Mouse (Mus musculus) kidney, embryonic 14.5 days (tissue): ENCODE measurements around the gene Imp3. TPM values are rescaled to one million over a fixed set of nuclear protein-coding genes. Genes with fewer than 3 reads are reported as not detected.

Experiments used
- ATAC-seq: fragments of 200-750 bp; cut with Nextera tagmentation; 2 replicates; pipeline ENCODE4 v1.8.0; 2017; ENCODE audit warnings: moderate number of reproducible peaks, mild to moderate bottlenecking, moderate TSS enrichment, moderate library complexity; ENCODE audit not compliant: low FRiP score, low TSS enrichment
- H3K27ac ChIP-seq: fragments of 300-500 bp; sonication (generic); 2 replicates; pipeline ENCODE4 v1.5.1; 2014; ENCODE audit warnings: low read depth, mild to moderate bottlenecking, low read length, moderate library complexity, mixed read lengths
- H3K27me3 ChIP-seq: fragments of 300-500 bp; sonication (generic); 2 replicates; pipeline ENCODE4 v1.6.1; 2014; ENCODE audit warnings: mild to moderate bottlenecking, low read length; ENCODE audit not compliant: control insufficient read depth, insufficient read depth
- H3K36me3 ChIP-seq: fragments of 300-500 bp; sonication (generic); 2 replicates; pipeline ENCODE4 v1.6.1; 2014; ENCODE audit warnings: low read length, mixed read lengths; ENCODE audit not compliant: control insufficient read depth, insufficient read depth
- H3K4me1 ChIP-seq: fragments of 300-500 bp; sonication (generic); 2 replicates; pipeline ENCODE4 v1.6.1; 2014; ENCODE audit warnings: low read length, mixed read lengths; ENCODE audit not compliant: control insufficient read depth, insufficient read depth
- H3K4me2 ChIP-seq: fragments of 300-500 bp; sonication (generic); replicated peaks from 2 replicates; pipeline ENCODE4 v1.6.1; 2014; ENCODE audit warnings: low read depth, mild to moderate bottlenecking, low read length
- H3K4me3 ChIP-seq: fragments of 300-500 bp; sonication (generic); 2 replicates; pipeline ENCODE4 v1.5.1; 2014; ENCODE audit warnings: mild to moderate bottlenecking, low read length
- H3K9ac ChIP-seq: fragments of 300-500 bp; sonication (generic); 2 replicates; pipeline ENCODE4 v1.6.1; 2014; ENCODE audit warnings: low read depth, mild to moderate bottlenecking, low read length, moderate library complexity
- H3K9me3 ChIP-seq: fragments of 300-500 bp; sonication (generic); 2 replicates; pipeline ENCODE4 v1.6.1; 2016; ENCODE audit warnings: low read length; ENCODE audit not compliant: control insufficient read depth
- WGBS: fragments of 180-500 bp; shearing (Covaris S2); extraction: QIAGEN DNeasy Blood & Tissue Kit; methylation state at CpG from one replicate; pipeline ENCODE4 v1.1.7; 2014; 5-methylcytosine and 5-hydroxymethylcytosine counted together
- polyA plus RNA-seq: library from polyadenylated mRNA; unstranded; fragments of >200 nt; fragmentation: Nextera tagmentation; extraction: Ambion mirVana; gene quantifications from 2 replicates; pipeline ENCODE4 v1.2.1, GENCODE M21; 2014

The Imp3 gene
- polyA plus RNA-seq, 1 experiment from 2014 or later, result 98.4 TPM

DNA sequence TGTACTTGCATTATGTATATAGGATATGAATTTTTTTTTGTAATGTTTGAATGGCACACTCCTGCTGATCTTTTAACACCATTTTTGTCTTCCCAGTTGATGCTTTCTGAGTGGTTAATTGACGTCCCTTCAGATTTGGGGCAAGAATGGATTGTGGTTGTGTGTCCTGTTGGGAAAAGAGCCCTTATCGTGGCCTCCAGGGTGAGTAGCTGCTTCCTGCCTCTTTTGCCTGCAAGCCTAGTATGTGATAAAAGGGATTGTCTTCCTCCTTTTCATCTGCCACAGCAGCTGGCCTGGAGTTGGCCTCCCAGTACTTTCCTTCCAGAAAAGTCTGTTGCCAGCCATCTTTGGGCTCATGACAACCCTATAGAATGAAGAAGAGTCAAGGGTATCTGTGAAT lies 32.9 kb downstream of the Imp3 start:
- Histone ChIP-seq H3K27me3 (no peaks in the 10 kb centered on the region), H3K9me3 (no peaks in the 10 kb centered on the region), H3K36me3 (peaks cover 5% of the 10 kb centered on the region; the same call in 1 of the 2 replicates), H3K4me1 (no peaks in the 10 kb centered on the region), H3K4me3 (no peak overlapping the region), H3K4me2 (no peak overlapping the region), H3K9ac (no peak overlapping the region), H3K27ac (no peak overlapping the region)
- no peak for ATAC-seq
- 85% methylated on average over 2 of the region's 2 CpGs for WGBS

DNA sequence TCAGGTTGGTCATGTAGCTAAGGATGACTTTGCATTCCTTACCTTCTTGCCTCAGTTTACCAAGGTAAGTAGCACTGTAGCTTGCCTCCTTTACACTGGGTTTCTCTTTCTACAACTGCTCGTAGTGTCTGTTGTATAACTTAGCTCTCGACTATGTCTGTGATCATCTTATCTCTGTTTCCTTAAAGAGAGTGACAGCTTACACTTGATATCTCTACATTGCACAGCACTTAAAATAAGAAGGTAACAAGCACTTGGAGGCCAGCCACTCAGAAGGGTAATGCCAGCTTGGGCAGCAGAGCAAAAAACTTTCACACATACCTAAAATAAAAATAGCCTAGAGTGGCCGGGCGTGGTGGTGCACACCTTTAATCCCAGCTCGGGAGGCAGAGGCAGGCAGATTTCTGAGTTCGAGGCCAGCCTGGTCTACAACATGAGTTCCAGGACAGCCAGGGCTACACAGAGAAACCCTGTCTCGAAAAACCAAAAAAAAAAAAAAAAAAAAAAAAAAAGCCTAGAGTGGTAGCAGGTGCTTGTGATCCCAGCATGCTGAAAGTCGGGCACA lies 36.8 kb downstream of the Imp3 start:
- Histone ChIP-seq H3K9me3 (no peaks in the 10 kb centered on the region), H3K27me3 (no peaks in the 10 kb centered on the region), H3K4me1 (no peaks in the 10 kb centered on the region), H3K27ac (no peak overlapping the region), H3K36me3 (peaks cover 5% of the 10 kb centered on the region; the same call in 1 of the 2 replicates), H3K9ac (no peak overlapping the region), H3K4me2 (no peak overlapping the region), H3K4me3 (no peak overlapping the region)
- WGBS, result 92% methylated on average over 8 of the region's 8 CpGs
- ATAC-seq, result no peak

DNA sequence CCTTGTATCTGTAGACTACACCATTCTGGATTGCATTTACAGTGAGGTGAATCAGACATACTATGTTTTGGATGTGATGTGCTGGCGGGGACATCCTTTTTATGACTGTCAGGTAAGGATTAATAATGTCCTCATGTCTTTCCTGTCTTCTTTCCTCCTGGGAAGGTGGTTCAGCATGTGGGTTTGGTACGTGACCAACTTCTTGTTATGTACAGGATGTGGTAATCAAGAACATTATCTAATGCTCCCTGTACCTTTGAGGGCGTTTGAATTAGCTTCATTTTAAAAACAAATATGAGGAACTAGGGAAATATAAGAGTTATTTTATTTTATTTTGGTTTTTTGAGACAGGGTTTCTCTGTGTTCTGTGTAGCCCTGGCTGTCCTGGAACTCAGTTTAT lies 37.9 kb downstream of the Imp3 start:
- H3K9ac ChIP-seq, result no peak overlapping the region
- no peaks in the 10 kb centered on the region for H3K4me1 ChIP-seq
- H3K27me3 ChIP-seq, result no peaks in the 10 kb centered on the region
- 0 out of 2 replicates have a peak, but pooled peaks cover 3% of the 10 kb centered on the region for H3K36me3 ChIP-seq
- H3K4me2 ChIP-seq, result no peak overlapping the region
- H3K27ac ChIP-seq, result no peak overlapping the region
- no peak for ATAC-seq
- WGBS, result 82% methylated on average over 3 of the region's 3 CpGs
- no peak overlapping the region for H3K4me3 ChIP-seq
- no peaks in the 10 kb centered on the region for H3K9me3 ChIP-seq

DNA sequence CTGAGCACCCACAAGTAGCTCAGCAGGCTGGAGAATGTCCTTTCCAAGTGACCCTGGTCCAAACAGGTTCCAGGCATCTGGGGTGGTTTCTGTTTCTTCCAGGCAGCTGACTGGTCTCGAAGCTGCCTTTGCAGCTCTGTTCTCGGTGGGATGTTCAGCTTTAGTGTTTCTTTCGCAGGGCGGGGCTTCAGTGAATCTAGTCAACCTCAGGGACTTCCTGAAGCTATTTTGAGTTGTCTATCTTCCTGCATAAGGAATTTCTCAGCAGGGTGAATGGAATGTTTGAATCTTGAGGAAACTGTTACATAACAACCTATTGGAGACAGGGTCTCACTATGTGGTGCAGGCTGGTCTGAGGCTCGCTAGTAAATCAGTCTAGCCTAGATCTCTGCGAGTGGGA lies 42.9 kb downstream of the Imp3 start:
- Histone ChIP-seq H3K27ac (no peak overlapping the region), H3K27me3 (no peaks in the 10 kb centered on the region), H3K9me3 (no peaks in the 10 kb centered on the region), H3K36me3 (peaks cover 14% of the 10 kb centered on the region), H3K9ac (no peak overlapping the region), H3K4me2 (no peak overlapping the region), H3K4me3 (no peak overlapping the region), H3K4me1 (no peaks in the 10 kb centered on the region)
- WGBS, result 92% methylated on average over 6 of the region's 6 CpGs
- no peak for ATAC-seq

DNA sequence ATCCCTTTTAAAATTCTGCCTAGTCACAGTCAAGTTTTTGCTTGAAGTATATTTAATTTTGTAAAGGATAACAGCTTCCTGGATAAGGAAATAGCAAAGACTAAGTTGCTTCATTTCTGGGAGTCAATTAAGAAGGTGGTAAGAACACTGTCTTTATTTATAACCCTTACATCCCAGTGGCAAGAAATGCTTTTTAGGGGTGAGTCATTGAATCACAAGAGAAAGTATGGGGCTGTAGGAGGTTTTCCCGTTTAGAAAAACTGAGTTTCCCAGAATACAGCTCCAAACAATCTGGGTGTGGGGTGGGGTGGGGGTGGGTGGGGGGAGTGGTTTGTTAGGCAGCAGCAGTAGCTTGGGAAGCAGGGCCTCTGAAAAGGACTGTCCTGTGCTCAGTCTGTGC lies 44.2 kb downstream of the Imp3 start:
- no peaks in the 10 kb centered on the region for H3K27me3 ChIP-seq
- no peak overlapping the region for H3K4me2 ChIP-seq
- no peak overlapping the region for H3K4me3 ChIP-seq
- peaks cover 14% of the 10 kb centered on the region for H3K36me3 ChIP-seq
- no peaks in the 10 kb centered on the region for H3K4me1 ChIP-seq
- 74% methylated on average over 1 of the region's 1 CpGs for WGBS
- no peak overlapping the region for H3K27ac ChIP-seq
- no peak overlapping the region for H3K9ac ChIP-seq
- H3K9me3 ChIP-seq, result no peaks in the 10 kb centered on the region
- no peak for ATAC-seq

Other genes starting within 250 kb of the Imp3 start
- gene Lingo1, start 141.0 kb upstream of the Imp3 start, polyA plus RNA-seq, result 4.3 and 4.6 TPM in 2 replicates
- 0.20 TPM in 1 of 2 replicates, not detected in the other for gene Odf3l1, start 72.8 kb upstream of the Imp3 start, polyA plus RNA-seq
- gene Cspg4, start 72.4 kb upstream of the Imp3 start, polyA plus RNA-seq, result 15.7 and 19.2 TPM in 2 replicates
- 4.1 and 8.3 TPM in 2 replicates for gene Snx33, start 9.1 kb upstream of the Imp3 start, polyA plus RNA-seq
- gene Snupn, start 13.4 kb downstream of the Imp3 start, polyA plus RNA-seq, result 24.3 and 27.7 TPM in 2 replicates
- 27.3 and 40.0 TPM in 2 replicates for gene Ptpn9, start 57.4 kb downstream of the Imp3 start, polyA plus RNA-seq
- gene Sin3a, start 134.6 kb downstream of the Imp3 start, polyA plus RNA-seq, result 28.9 and 53.2 TPM in 2 replicates
- gene Man2c1, start 193.2 kb downstream of the Imp3 start, polyA plus RNA-seq, result 28.5 and 38.7 TPM in 2 replicates
- gene Neil1, start 210.8 kb downstream of the Imp3 start, polyA plus RNA-seq, result 7.0 and 7.5 TPM in 2 replicates
- gene Commd4, start 220.9 kb downstream of the Imp3 start, polyA plus RNA-seq, result 99.0 and 137 TPM in 2 replicates